Mouse (Mus musculus) liver, postnatal 0 days (tissue): ENCODE results near the gene Tgfbrap1.

Experiments
- CTCF ChIP-seq: sonication (generic); IDR thresholded peaks from 2 replicates; pipeline ENCODE4 v1.5.1; 2016; ENCODE audit warnings: antibody characterized with exemption, low read depth
- EP300 ChIP-seq: IDR thresholded peaks from 2 replicates; pipeline ENCODE4 v1.6.1; 2016; ENCODE audit warnings: antibody characterized with exemption, low read depth, mild to moderate bottlenecking

GRCm38 (mm10) chr1:43094206-43094605 lies 4.2 kb downstream of the Tgfbrap1 start:
- no peak for TF ChIP-seq CTCF
- no peak for TF ChIP-seq EP300
